Mouse (Mus musculus) neural tube, embryonic 13.5 days (tissue): ENCODE data around the gene Hoxd11. TPM values are rescaled to one million over a fixed set of nuclear protein-coding genes. Genes with fewer than 3 reads are reported as not detected.
A peak's percentile ranks its signal among the peaks of the same experiment; 100 is the strongest.

Experiments
- ATAC-seq: fragments of 200-750 bp; cut with Nextera tagmentation; 2 replicates; pipeline ENCODE4 v1.8.0; 2017; ENCODE audit warnings: low read depth, mild to moderate bottlenecking, moderate TSS enrichment, moderate library complexity
- H3K27ac ChIP-seq: fragments of 300-500 bp; sonication (generic); replicated peaks from 2 replicates; pipeline ENCODE4 v1.5.1; 2015; ENCODE audit warnings: moderate library complexity, mild to moderate bottlenecking, inconsistent platforms
- H3K27me3 ChIP-seq: fragments of 300-500 bp; sonication (generic); 2 replicates; pipeline ENCODE4 v1.6.1; 2015; ENCODE audit warnings: mild to moderate bottlenecking, inconsistent platforms
- H3K36me3 ChIP-seq: fragments of 300-500 bp; sonication (generic); 2 replicates; pipeline ENCODE4 v1.6.1; 2015; ENCODE audit warnings: mild to moderate bottlenecking, inconsistent platforms
- H3K4me1 ChIP-seq: fragments of 300-500 bp; sonication (generic); replicated peaks from 2 replicates; pipeline ENCODE4 v1.6.1; 2015; ENCODE audit warnings: inconsistent platforms
- H3K4me2 ChIP-seq: fragments of 300-500 bp; sonication (generic); 2 replicates; pipeline ENCODE4 v1.6.1; 2015; ENCODE audit warnings: inconsistent platforms, mild to moderate bottlenecking, moderate library complexity
- H3K4me3 ChIP-seq: fragments of 300-500 bp; sonication (generic); 2 replicates; pipeline ENCODE4 v1.5.1; 2015; ENCODE audit warnings: mild to moderate bottlenecking, inconsistent platforms
- H3K9ac ChIP-seq: fragments of 300-500 bp; sonication (generic); 2 replicates; pipeline ENCODE4 v1.6.1; 2015; ENCODE audit warnings: moderate library complexity, mild to moderate bottlenecking, inconsistent platforms
- H3K9me3 ChIP-seq: fragments of 300-500 bp; sonication (generic); 2 replicates; pipeline ENCODE4 v1.6.1; 2016; ENCODE audit warnings: inconsistent platforms
- WGBS: fragments of 180-500 bp; shearing (Covaris S2); methylation state at CpG from one replicate; pipeline ENCODE4 v1.1.7; 2015; 5-methylcytosine and 5-hydroxymethylcytosine counted together
- polyA plus RNA-seq: library from polyadenylated mRNA; unstranded; fragments of >200 nt; fragmentation: Nextera tagmentation; extraction: Ambion mirVana; gene quantifications from 2 replicates; pipeline ENCODE4 v1.2.1, GENCODE M21; 2015

The Hoxd11 gene
- polyA plus RNA-seq, 1 experiment from 2014 or later = 4.0 TPM

DNA sequence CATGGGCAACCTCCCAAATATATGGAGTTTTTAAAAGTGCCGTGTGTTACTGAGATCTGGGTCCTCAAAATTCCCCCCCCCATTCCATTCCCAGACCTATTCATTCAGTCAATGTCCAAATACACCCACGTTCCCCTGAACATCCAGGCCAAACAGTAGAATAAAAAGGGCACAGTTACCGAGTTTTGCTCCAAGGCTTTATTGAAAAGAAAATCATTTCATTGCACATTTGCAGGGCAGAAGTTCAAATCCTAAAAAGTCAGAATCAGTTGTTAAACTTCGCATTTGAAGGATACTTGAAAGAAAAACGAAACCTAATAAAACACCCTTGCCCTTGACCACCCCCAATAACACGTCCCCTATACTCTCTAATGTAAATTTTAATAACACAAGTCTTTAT lies 23.5 kb downstream of the Hoxd11 start:
- Histone ChIP-seq H3K4me2 (peak overlapping the region; percentile 69), H3K27me3 (peaks cover 23% of the 10 kb centered on the region), H3K9ac (peak overlapping the region; percentile 100), H3K4me1 (peaks cover 59% of the 10 kb centered on the region), H3K4me3 (peak overlapping the region; percentile 10; the same call in 1 of the 2 replicates), H3K9me3 (no peaks in the 10 kb centered on the region), H3K27ac (peak overlapping the region; percentile 100; the same call in 1 of the 2 replicates), H3K36me3 (no peaks in the 10 kb centered on the region)
- no peak for ATAC-seq
- 27% methylated on average over 6 of the region's 6 CpGs for WGBS

DNA sequence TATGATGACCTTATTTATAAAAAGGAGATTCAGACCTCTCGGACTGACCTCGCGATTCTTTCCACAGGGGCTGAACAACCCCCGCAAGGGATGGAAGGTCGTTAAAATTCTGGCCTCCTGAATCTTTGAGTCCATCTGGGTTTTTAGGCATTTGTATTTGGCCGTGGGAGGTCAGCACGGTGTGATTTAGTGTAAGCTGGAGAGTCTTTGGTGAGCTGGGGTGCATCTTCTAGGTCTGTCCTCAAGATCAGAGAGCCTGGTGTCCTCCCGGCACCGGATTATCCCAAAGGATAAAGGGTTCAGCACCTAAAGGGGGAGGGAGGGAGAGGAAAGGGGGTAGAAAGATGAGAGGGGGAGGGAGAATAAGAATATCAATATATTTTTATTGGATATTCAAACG lies 24.0 kb downstream of the Hoxd11 start:
- peak overlapping the region; percentile 69 for H3K4me2 ChIP-seq
- WGBS = 15% methylated on average over 10 of the region's 10 CpGs
- peak overlapping the region; percentile 81 for H3K4me3 ChIP-seq
- no peaks in the 10 kb centered on the region for H3K9me3 ChIP-seq
- H3K4me1 ChIP-seq = peaks cover 58% of the 10 kb centered on the region
- peak overlapping the region; percentile 100 for H3K9ac ChIP-seq
- peaks cover 23% of the 10 kb centered on the region for H3K27me3 ChIP-seq
- no peaks in the 10 kb centered on the region for H3K36me3 ChIP-seq
- H3K27ac ChIP-seq = peak overlapping the region; percentile 100
- ATAC-seq = no peak

DNA sequence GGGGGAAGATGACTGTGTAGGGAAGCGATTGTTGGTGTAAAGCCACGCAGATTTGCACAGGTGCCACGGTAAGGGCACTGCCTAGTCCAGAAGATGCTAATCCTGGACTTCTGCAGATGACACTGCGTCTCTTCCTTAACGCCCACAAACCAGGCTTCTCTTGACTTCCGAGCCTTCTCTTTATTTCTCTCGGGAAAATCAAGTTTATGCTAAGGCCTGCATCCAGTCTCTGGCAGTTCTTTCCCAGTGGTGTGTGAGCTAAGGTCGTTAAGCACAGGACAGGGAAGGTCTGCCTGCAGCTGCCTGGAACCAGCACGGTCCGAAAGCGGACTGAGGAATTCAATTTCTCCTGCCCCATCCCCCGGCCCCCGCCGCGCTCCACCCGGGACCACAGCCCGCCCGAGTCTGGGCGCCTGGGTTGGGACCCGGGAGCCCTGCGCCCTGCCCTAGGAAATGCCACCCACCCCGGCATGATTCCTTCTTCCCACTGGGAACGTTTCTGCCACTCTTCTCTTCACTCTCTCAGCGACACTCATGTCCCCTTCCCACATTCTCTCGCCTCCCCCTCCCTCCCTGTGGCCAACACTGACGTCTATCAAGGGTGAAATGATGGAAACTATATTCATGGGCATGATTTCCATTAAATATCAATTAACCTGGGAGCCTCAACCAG lies 24.5 kb downstream of the Hoxd11 start:
- 0 out of 2 replicates have a peak, but pooled peaks have one; percentile 6 for ATAC-seq
- Histone ChIP-seq H3K4me2 (peak overlapping the region; percentile 69), H3K36me3 (no peaks in the 10 kb centered on the region), H3K4me3 (peak overlapping the region; percentile 81), H3K27ac (peak overlapping the region; percentile 100), H3K4me1 (peaks cover 59% of the 10 kb centered on the region), H3K27me3 (peaks cover 23% of the 10 kb centered on the region), H3K9me3 (no peaks in the 10 kb centered on the region), H3K9ac (peak overlapping the region; percentile 100)
- WGBS = 4% methylated on average over 26 of the region's 26 CpGs

DNA sequence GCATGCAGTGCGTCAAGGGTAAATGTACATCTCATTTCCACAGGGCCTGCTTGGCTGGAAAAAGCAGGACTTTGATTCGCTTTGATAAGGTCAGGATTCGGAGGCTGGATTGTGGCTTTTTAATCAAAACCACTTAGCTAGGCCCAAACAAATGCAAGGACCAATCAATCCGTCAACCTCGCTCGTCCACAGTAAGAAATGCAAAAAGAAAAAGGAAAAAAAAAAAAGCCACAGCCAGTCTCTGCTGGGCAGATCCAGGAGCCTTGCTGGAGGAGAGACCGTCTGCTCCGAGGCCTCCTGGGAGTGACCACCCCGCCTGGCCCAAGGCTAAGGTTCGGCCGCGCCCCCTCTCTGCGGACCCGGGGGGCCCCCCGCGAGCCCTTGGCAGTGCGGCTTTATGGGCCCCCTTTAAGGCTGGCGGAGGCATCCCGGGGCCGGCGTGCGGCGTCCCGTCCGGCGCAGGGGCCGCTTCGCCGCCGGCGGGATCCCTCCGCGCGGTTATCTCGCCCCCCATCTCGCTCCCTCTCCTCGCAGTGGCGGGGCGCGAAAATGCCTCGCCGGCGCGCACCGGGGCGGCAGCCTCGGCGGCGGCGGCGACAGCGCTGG lies 25.1 kb downstream of the Hoxd11 start, which contains the start of gene Hoxd8:
TSS of gene Hoxd8 (plus strand) at position 223 of the 606 bp plus-strand sequence.
- H3K4me3 ChIP-seq = peak within 1 kb of the TSS; percentile 81
- no peaks in the 10 kb centered on the region for H3K9me3 ChIP-seq
- H3K4me2 ChIP-seq = peak within 1 kb of the TSS; percentile 69
- ATAC-seq = peak; percentile 42
- peak within 1 kb of the TSS; percentile 100 for H3K27ac ChIP-seq
- peak within 1 kb of the TSS; percentile 100 for H3K9ac ChIP-seq
- H3K36me3 ChIP-seq = no peaks in the 10 kb centered on the region
- WGBS = under 1% methylated on average over 18 of the region's 52 CpGs
- H3K27me3 ChIP-seq = peaks cover 22% of the 10 kb centered on the region
- H3K4me1 ChIP-seq = peaks cover 65% of the 10 kb centered on the region

DNA sequence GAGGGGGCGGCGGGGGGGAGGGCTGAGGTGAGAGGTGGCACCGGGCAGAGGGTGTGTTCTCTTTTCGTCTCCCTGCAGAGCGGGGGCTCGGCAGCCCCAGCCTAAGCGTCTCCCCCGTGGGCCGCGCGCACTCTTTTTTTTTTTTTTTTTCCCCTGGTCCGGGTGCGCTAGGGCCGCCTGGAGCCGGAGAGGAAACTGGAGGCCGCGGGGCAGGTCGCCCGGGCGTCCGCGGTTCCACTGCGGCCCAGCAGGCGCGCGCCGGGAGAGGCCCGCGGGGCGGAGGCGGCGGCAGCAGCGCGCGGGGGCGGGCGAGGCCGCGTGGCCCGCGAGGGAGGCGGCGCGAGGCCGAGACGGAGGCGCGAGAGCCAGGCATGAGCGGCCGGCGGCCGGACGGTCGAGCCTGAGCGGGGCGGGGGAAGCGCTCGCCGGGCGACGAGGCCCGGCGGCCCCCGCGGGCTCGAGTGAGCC lies 25.7 kb downstream of the Hoxd11 start:
- Histone ChIP-seq H3K4me1 (peaks cover 65% of the 10 kb centered on the region), H3K36me3 (no peaks in the 10 kb centered on the region), H3K9me3 (no peaks in the 10 kb centered on the region), H3K4me2 (peak overlapping the region; percentile 69), H3K27me3 (peaks cover 17% of the 10 kb centered on the region), H3K4me3 (peak overlapping the region; percentile 81), H3K27ac (peak overlapping the region; percentile 100), H3K9ac (peak overlapping the region; percentile 100)
- peak; percentile 38 for ATAC-seq
- 2% methylated on average over 21 of the region's 66 CpGs for WGBS

DNA sequence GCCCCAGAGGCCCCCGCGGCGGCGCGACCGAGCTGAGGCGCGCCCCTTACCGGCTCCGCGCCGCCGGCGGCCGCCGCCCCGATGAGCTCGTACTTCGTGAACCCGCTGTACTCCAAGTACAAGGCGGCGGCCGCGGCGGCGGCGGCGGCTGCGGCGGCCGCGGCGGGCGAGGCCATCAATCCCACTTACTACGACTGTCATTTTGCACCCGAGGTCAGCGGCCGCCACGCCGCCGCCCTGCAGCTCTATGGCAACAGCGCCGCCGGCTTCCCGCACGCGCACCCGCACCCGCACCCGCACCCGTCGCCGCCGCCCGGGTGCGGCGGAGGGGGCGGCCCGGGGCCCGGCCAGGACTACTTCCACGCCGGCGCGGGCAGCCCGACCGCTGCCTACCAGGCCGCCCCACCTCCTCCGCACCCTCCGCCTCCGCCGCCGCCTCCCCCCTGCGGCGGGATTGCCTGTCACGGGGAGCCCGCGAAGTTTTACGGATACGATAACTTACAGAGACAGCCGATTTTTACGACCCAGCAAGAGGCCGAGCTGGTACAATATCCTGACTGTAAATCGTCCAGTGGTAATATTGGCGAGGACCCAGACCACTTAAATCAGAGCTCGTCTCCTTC lies 26.2 kb downstream of the Hoxd11 start:
- Histone ChIP-seq H3K4me1 (peaks cover 65% of the 10 kb centered on the region), H3K27me3 (peaks cover 12% of the 10 kb centered on the region), H3K27ac (peak overlapping the region; percentile 100), H3K4me2 (peak overlapping the region; percentile 69), H3K9ac (peak overlapping the region; percentile 100), H3K4me3 (peak overlapping the region; percentile 81), H3K9me3 (no peaks in the 10 kb centered on the region), H3K36me3 (no peaks in the 10 kb centered on the region)
- WGBS = under 1% methylated on average over 60 of the region's 85 CpGs
- ATAC-seq = peak; percentile 60

DNA sequence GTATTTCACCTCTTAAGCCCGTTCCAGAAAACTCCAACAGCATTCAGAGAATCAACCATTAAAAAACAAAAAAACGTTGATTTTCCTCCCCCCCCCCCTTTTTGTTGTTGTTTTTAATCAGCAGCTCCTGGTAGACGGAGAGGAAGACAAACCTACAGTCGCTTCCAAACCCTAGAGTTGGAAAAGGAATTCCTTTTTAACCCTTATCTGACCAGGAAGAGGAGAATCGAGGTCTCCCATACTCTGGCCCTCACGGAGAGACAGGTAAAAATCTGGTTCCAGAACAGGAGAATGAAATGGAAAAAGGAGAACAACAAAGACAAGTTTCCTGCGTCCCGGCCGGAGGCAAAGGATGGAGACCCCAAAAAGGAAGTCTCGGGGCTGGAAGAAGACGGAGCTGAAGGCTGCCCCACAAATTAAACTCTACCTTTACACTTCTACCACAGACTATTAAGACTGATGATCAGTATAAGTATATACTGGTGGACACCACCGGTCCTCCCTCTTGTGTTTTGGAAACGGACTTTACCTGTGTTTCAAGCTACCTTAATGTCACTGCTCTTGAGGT lies 27.1 kb downstream of the Hoxd11 start:
- Histone ChIP-seq H3K9ac (peak overlapping the region; percentile 100), H3K9me3 (no peaks in the 10 kb centered on the region), H3K27ac (peak overlapping the region; percentile 100), H3K4me3 (peak overlapping the region; percentile 81), H3K4me1 (peaks cover 61% of the 10 kb centered on the region), H3K4me2 (peak overlapping the region; percentile 69), H3K27me3 (peaks cover 3% of the 10 kb centered on the region), H3K36me3 (no peaks in the 10 kb centered on the region)
- 1% methylated on average over 13 of the region's 13 CpGs for WGBS
- no peak for ATAC-seq

DNA sequence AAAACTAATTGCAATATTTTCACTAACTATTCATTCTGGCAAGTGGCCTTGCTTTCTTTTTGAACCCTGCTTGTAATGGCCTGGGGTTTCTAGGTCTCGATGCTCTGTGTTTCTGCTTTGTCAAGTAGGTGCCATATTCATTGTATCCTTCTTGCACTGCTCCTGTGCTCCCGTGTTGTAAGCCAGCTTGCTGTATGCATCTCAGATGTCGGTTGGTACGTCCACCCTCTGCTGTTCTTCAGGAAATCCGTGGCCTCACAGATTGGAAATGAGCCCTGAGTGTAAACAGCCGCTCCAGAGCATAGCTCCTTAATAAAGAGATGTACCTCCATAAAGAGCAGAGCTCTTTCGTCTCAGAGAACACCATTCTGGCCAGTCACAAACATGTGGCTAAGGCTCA lies 28.2 kb downstream of the Hoxd11 start:
- Histone ChIP-seq H3K9ac (peak overlapping the region; percentile 100), H3K4me1 (peaks cover 59% of the 10 kb centered on the region), H3K27ac (peak overlapping the region; percentile 83), H3K36me3 (no peaks in the 10 kb centered on the region), H3K4me2 (peak overlapping the region; percentile 69), H3K27me3 (no peaks in the 10 kb centered on the region; the same call in 1 of the 2 replicates), H3K9me3 (no peaks in the 10 kb centered on the region), H3K4me3 (peak overlapping the region; percentile 81)
- no peak for ATAC-seq
- WGBS = 9% methylated on average over 7 of the region's 7 CpGs

DNA sequence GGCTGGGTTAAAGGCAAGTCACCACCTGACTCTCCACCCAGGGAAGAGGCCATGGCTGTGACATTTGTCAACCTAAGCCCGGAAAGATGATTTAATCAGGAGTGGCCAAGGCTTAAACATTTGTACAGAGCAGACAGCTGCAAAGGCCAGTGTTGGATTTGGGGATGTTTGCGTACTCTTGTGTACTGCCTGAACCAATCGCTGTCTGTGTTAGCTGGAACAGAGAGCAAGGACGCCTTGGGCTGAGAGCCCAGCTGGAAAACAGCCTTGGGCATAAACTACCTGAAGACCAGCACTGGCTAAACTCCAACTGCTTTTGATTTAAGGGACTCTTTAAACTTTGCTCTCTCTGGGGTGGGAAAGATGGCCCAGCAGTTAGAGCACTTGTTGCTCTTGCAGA lies 29.3 kb downstream of the Hoxd11 start:
- peak overlapping the region; percentile 100 for H3K9ac ChIP-seq
- H3K36me3 ChIP-seq = no peaks in the 10 kb centered on the region
- ATAC-seq = no peak
- H3K4me2 ChIP-seq = peak overlapping the region; percentile 69
- H3K27ac ChIP-seq = peak overlapping the region; percentile 100
- 13% methylated on average over 4 of the region's 4 CpGs for WGBS
- H3K4me1 ChIP-seq = peaks cover 53% of the 10 kb centered on the region
- H3K27me3 ChIP-seq = no peaks in the 10 kb centered on the region
- peak overlapping the region; percentile 81 for H3K4me3 ChIP-seq
- no peaks in the 10 kb centered on the region for H3K9me3 ChIP-seq

DNA sequence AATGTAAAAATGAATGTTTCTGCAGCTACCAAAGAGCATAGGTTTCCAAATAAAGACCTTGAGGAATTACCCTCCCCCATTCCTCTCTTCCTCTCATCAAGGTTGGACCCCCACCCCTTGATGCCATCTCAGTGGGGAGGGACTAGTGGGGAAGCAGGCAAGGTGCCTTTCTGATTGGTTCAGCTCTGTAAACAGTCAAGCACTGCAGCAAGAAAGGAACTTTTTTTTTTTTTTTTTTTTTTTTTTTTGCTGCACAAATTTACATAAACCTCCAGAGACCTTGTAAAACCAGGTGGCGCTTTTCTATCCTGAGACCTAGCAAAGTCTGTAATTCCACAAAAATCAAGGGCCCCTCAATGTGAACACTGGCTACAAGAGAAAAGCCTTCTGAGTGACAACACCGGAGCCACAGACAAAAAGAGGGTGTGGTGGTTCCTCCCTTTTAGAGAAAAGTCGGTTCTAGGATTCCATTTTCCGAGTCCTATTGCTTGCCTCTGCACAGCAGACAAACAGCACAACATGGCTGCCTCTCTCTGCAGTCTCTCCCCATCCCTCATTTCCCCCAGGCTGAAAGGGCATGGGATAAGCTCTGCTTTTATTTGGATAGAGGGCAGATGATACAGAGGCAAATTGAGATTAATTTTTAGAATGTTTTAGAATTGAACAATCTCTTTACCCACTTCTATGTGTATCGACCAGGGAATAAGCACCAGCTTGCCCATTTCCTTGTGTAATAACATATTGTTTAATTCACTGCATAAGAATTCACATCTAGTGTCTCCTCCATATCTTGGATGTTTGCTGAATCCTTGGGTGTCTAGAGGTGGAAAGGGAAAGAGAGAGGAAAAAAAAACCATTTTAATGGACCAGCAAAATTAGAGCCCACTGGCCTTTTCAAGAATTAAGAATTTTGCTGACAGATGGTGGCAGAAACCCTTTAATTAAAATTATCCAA lies 30.4 kb downstream of the Hoxd11 start:
- ATAC-seq = no peak
- H3K27ac ChIP-seq = peak overlapping the region; percentile 100
- peak overlapping the region; percentile 99 for H3K4me3 ChIP-seq
- WGBS = 3% methylated on average over 5 of the region's 5 CpGs
- H3K9me3 ChIP-seq = no peaks in the 10 kb centered on the region
- peaks cover 46% of the 10 kb centered on the region for H3K4me1 ChIP-seq
- H3K9ac ChIP-seq = peak overlapping the region; percentile 100
- H3K36me3 ChIP-seq = no peaks in the 10 kb centered on the region
- peak overlapping the region; percentile 69 for H3K4me2 ChIP-seq
- H3K27me3 ChIP-seq = no peaks in the 10 kb centered on the region

DNA sequence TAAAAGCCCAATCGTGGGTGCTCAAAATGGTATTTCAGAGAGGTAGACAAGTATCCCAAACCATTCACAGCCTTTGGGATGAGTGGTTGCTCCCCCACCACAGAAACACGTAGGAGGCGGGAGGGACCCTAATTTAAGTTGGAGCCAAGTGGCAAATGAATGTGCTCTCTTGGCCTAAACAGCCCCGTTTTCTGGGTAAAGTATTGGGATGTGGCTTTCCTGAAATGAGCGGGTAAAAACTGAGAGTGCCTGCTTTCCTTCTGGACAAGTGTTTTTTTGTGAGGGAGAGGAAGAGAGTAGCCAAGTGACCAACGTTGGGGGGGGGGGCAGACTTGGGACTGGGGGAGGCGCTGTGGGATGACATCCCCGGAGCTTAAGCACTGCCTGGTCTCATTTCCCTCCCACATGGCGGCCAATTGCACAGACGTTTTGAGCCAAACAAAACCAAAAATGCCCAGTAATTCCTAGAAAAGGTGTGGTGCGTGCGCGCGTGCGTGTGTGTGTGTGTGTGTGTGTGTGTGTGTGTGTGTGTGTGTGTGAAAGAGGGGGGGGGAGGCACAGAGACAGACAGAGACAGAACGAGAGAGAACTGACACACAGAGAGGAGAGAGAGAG lies 31.7 kb downstream of the Hoxd11 start:
- ATAC-seq = no peak
- Histone ChIP-seq H3K36me3 (no peaks in the 10 kb centered on the region), H3K27me3 (no peaks in the 10 kb centered on the region), H3K4me1 (peaks cover 58% of the 10 kb centered on the region), H3K9me3 (no peaks in the 10 kb centered on the region), H3K4me2 (peak overlapping the region; percentile 69), H3K9ac (peak overlapping the region; percentile 100), H3K27ac (peak overlapping the region; percentile 100), H3K4me3 (peak overlapping the region; percentile 99)
- whole genome bisulfite sequencing = 1% methylated on average over 16 of the region's 16 CpGs
